Mouse (Mus musculus) left cerebral cortex, adult 6 months (tissue): Measurements from ENCODE around the gene Atat1. TPM values are rescaled to one million over a fixed set of nuclear protein-coding genes. Genes with fewer than 3 reads are reported as not detected.

Source experiments
- long read RNA-seq, 2 experiments: library from polyadenylated mRNA; unstranded; transcript quantifications; one replicate each; pipeline ENCODE4 v2.0.0; 2019 to 2020
- polyA plus RNA-seq: library from polyadenylated mRNA; unstranded; fragments of <200 nt; fragmentation: Nextera tagmentation; gene quantifications from 2 replicates; pipeline ENCODE4 v1.2.3, GENCODE M21; 2021

Gene Atat1
- polyA plus RNA-seq = 34.2 and 50.5 TPM in 2 replicates
- long read RNA-seq, experiment 1, transcript Atat1-212 (11 exons, 2,034 nt) = major isoform, 25 of 65 reads
- long read RNA-seq, experiment 1, transcript Atat1-201 (10 exons, 1,930 nt) = minor isoform, 16 of 65 reads
- long read RNA-seq, experiment 1, partial matches to known transcripts = 12 of 65 reads
- long read RNA-seq, experiment 1, other reads (novel, unspliced or antisense) = 10 of 65 reads
- long read RNA-seq, experiment 2, transcript Atat1-201 (10 exons, 1,930 nt) = major isoform, 6 of 21 reads
- long read RNA-seq, experiment 2, transcript Atat1-212 (11 exons, 2,034 nt) = major isoform, 6 of 21 reads
- long read RNA-seq, experiment 2, partial matches to known transcripts = 8 of 21 reads
- long read RNA-seq, experiment 2, other reads (novel, unspliced or antisense) = 0 of 21 reads

DNA sequence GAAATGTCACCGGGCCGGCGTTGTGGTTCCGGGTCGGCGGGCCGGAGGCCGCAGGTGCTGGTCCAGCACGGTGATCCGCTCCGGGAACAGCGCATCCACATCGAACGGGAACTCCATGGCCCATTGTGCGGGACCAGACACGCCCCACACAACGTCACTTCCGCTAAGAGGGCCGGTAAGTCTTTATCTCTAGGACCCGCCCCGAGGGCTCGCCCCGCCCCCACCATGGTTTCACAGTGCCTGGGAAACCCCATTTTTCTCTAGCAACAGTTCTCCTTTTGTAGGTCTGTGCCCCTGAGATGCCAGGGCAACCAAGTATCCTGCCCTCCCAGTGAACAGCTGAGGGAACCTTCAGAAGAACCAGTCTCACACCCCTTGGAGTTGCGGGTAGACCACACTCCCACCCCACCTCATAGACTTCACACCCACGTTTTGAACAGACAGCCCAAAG, at the start of gene Atat1:
Gene Atat1, minus strand, starts transcription at position 157 of the 451 bp plus-strand sequence.

DNA sequence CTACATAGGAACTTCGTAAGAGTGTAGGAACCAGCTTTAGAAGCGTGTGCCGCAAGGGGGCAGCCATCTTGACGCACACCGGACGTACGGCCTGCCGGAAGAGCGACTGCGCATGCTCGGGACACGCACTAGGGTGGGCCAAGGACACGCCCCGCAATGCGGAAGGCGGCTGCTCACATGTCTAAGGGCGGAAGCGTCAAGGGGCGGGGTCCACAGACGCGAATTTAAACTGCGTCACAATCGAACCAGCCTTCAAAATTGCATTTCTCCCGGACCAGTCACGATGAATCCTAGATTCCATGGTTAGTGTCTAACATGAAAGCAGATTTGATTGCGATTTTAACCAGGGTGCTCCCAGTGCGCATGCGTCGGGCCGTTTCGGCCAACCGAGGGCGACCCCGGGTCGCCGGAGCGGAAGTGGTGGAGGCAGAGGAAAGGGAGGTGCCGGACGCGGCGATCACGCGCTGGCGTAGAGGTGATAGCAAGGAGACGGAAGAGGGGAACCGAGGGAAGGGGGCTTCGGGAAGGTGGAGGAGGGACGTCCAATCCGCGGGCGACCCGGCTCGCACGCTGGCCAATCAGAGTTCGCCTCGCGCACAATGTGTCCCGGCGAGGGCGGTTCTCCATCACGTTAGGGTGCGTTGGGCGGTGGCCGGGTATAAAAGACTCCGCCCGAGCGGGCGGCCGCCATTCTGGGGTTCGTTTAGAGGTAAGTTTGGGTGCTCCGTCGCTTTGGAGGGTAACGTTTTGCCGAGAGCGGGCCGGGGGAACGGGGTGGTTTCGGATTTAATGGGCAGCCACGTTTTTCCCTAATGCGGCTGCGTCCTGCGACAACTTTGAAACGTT, 6.6 kb upstream of the Atat1 start, which contains the start of the genes Mrps18b and Ppp1r10:
Gene Mrps18b, minus strand, starts transcription at position 93 of the 846 bp plus-strand sequence.
Gene Ppp1r10, plus strand, starts transcription at position 138 of the 846 bp plus-strand sequence.

DNA sequence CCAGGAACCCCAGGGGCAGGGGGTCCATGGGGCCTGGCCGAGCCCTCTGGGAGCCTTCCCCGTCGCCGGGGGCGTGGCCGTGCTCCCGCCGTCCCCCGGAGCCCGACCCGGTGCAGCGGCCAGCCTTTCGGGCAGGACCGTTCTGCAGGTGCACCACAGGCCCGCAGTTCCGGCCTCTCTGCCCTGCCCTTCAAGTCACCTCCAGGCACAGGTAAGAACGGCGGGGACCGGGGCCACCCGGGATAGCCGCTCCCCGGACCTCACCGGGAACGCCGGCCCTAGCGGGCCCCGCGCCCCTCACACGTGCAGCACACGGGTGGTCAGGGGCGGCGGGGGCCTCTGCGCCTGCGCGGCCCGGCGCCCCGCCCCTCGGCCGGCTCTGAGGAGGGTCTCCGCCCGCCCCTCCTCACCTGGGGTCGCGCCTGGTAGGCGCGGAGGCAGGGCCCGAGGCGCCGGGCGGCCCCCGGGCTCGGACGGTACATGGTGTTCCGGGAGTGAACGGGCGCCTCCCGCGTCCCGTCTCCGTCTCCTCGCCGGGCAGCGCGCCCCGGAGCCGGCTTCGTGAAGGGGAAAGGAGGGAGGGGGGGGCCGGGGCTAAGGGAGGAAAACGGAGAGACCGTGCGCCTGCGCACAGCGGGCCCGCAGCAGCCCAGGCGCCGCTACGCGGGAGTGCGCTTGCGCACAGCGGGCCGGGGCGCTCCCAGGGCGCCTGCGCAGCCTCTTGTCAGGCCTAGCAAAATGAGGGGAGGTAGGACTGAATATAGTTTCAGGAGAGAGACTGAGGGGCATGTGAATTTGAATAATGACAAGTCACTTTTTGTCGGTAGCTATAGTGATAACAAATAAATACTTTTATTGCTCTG, 12.9 kb downstream of the Atat1 start, which contains the start of gene 2310061I04Rik:
Gene 2310061I04Rik, minus strand, starts transcription at position 651 of the 863 bp plus-strand sequence.

DNA sequence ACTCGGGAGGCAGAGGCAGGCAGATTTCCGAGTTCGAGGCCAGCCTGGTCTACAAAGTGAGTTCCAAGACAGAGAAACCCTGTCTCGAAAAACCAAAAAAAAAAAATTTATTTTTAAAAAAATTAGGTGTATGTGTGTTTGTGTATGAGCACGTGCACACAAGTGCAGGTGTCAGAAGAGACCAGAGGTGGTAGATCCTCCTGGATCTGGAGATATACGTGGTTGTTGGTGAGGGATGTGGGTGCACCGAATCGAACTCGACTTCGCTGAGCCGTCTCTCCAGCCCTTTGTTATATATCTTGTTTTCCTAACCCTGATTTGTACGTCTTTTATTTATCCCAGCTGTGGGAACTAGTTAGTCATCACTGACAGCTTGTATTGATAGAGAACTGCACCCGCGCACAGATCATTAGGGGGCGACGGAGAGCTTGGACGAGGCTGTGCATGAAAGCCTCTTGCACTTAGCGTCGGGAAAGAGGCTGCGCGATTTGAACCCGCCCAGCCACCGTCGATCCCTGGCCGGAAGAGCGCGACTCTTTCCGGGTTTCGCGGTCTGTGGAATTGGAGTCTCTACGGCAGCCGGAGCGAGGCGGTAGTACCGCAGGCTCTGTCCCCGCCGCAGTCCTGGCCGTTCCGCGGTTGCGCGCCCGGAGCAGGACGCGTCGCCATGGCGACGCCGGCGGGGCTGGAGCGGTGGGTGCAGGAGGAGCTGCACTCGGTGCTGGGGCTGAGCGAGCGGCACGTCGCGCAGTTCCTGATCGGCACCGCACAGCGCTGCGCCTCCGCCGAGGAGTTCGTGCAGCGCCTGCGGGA, 30.4 kb downstream of the Atat1 start, which contains the start of gene Dhx16:
Gene Dhx16, plus strand, starts transcription at position 575 of the 813 bp plus-strand sequence.

DNA sequence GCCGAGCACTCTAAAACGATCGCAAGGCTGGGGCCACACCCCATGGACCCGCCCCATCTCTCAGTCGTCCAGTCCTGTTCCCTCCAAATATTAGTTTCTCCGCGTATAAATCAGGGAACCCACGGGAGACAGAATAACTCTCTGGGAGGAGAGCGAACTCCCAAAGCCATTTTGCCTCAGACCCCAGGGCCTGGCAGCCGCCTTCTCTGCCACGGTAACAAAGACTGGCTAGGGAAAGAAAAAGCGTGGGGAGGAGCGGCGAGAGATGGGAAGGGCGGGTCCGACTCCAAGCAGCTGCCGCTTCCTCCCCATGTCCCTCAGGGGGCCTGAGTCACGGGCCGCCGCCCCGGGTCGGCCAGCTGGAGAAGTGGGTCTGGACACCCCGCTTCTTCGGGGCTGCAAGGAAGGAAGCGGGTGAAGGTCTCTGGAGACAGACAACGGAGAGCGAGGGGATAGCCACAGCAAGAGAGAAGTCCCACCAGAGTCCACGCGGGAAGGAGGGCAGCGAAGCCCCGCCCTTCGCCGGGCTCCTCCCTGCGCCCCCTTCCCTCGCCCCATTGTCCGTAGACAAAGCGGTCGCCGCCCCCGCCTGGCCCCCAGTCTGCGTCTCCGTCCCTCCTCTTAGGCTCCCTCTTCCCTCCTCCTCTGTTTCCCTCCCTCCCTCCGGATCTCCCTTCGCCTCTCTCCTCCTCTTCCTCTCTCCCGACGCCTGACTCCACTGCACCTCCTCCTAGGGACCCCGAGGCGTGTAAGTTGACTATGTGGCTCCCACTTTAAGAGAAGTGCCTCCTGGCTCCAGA, 44.2 kb downstream of the Atat1 start, which contains the start of gene Ppp1r18:
Gene Ppp1r18, plus strand, starts transcription at position 113 of the 800 bp plus-strand sequence.

DNA sequence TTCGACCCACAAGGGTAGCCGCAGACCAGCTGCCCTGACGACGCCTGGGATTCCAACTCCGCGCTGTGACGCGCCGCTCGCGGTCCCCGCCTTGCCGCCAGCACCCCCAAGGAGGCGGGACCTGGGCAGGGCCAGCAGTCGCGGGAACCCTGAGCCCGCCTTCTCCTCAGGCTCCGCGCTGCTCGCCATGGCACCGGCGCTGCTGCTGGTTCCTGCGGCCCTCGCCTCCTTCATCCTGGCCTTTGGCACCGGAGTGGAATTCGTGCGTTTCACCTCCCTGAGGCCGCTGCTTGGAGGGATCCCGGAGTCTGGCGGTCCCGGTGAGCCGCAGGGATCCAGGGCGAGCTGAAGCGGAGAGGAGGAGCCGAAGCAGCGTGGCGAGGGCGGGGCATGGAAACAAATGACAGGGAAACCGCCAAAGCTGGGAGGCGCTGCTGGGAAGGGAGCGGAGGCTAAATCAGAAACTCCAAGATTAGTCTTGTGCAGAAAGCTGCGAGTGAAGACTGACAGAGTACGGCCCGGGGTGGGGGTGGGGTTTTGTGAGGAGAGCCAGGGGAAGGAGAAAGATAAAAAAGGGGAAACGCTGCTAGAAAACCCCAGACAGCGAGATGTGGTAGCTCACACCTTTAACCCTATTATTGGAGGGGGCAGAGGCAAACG, 48.5 kb downstream of the Atat1 start, which contains the start of gene Nrm:
Gene Nrm, plus strand, starts transcription at position 121 of the 660 bp plus-strand sequence.

Other genes starting within 250 kb of the Atat1 start
- 4.2 and 4.4 TPM in 2 replicates for gene Vars2, start 242.5 kb downstream of the Atat1 start, polyA plus RNA-seq
- 25.0 and 27.8 TPM in 2 replicates for gene Gtf2h4, start 236.3 kb downstream of the Atat1 start, polyA plus RNA-seq
- gene Ddr1, start 205.5 kb downstream of the Atat1 start, polyA plus RNA-seq = 10.2 and 39.0 TPM in 2 replicates
- gene Ier3, start 88.4 kb downstream of the Atat1 start, polyA plus RNA-seq = 11.2 and 18.9 TPM in 2 replicates
- gene Flot1, start 86.8 kb downstream of the Atat1 start, polyA plus RNA-seq = 142 and 144 TPM in 2 replicates
- gene Tubb5, start 71.8 kb downstream of the Atat1 start, polyA plus RNA-seq = 596 and 663 TPM in 2 replicates
- gene Mdc1, start 68.6 kb downstream of the Atat1 start, polyA plus RNA-seq = 2.9 and 4.1 TPM in 2 replicates
- gene Nrm, start 48.8 kb downstream of the Atat1 start, polyA plus RNA-seq = 4.0 and 4.1 TPM in 2 replicates
- 0.97 and 6.2 TPM in 2 replicates for gene Ppp1r18, start 44.5 kb downstream of the Atat1 start, polyA plus RNA-seq
- 9.6 and 13.1 TPM in 2 replicates for gene Dhx16, start 30.3 kb downstream of the Atat1 start, polyA plus RNA-seq
- 59.1 and 90.8 TPM in 2 replicates for gene 2310061I04Rik, start 12.6 kb downstream of the Atat1 start, polyA plus RNA-seq
- 65.1 and 66.8 TPM in 2 replicates for gene Mrps18b, start 6.3 kb upstream of the Atat1 start, polyA plus RNA-seq
- gene Ppp1r10, start 6.4 kb upstream of the Atat1 start, polyA plus RNA-seq = 16.6 and 18.5 TPM in 2 replicates
- 50.2 and 50.3 TPM in 2 replicates for gene Abcf1, start 59.7 kb upstream of the Atat1 start, polyA plus RNA-seq
- gene Gnl1, start 69.8 kb upstream of the Atat1 start, polyA plus RNA-seq = 23.8 and 41.5 TPM in 2 replicates
- gene Prr3, start 70.2 kb upstream of the Atat1 start, polyA plus RNA-seq = 12.1 and 12.4 TPM in 2 replicates
- 2.5 and 3.0 TPM in 2 replicates for gene H2-T24, start 110.5 kb upstream of the Atat1 start, polyA plus RNA-seq
- gene H2-T23, start 122.8 kb upstream of the Atat1 start, polyA plus RNA-seq = 24.6 and 34.7 TPM in 2 replicates
- 21.2 and 21.4 TPM in 2 replicates for gene H2-T22, start 132.7 kb upstream of the Atat1 start, polyA plus RNA-seq
- gene Gm6034, start 132.9 kb upstream of the Atat1 start, polyA plus RNA-seq = not detected in 2 replicates
- gene Gm11127, start 148.3 kb upstream of the Atat1 start, polyA plus RNA-seq = not detected in 2 replicates
- 0.06 TPM in 1 of 2 replicates, not detected in the other for gene Gm19684, start 211.6 kb upstream of the Atat1 start, polyA plus RNA-seq
- gene Gm7030, start 219.3 kb upstream of the Atat1 start, polyA plus RNA-seq = not detected in 2 replicates